Mouse (Mus musculus) CH12.LX (cell line): Measurements from ENCODE around the gene Olfr243. TPM values are rescaled to one million over a fixed set of nuclear protein-coding genes. Genes with fewer than 3 reads are reported as not detected.

Experiments used
- DNase-seq: peaks from one replicate; pipeline ENCODE4 v3.0.0-alpha.2; 2013; ENCODE audit errors: extremely low read depth
- H3K27ac ChIP-seq: 2 replicates; pipeline ENCODE4 v1.5.1; 2012; ENCODE audit warnings: low read depth, mild to moderate bottlenecking, control low read depth, moderate library complexity; ENCODE audit not compliant: insufficient read depth
- H3K27me3 ChIP-seq: replicated peaks from 2 replicates; pipeline ENCODE3; 2012; ENCODE audit warnings: inconsistent platforms
- H3K36me3 ChIP-seq, 2 experiments: replicated peaks in 1 of 2; 2 replicates each; pipeline versions ENCODE3 to v1.6.1; 2012; ENCODE audit warnings: inconsistent platforms in 1 of 2, low read length in 1 of 2, mild to moderate bottlenecking in 1 of 2, mixed read lengths in 1 of 2, moderate library complexity in 1 of 2; ENCODE audit not compliant: control insufficient read depth in 1 of 2, insufficient read depth in 1 of 2
- H3K4me1 ChIP-seq, 2 experiments: 2 replicates each; pipeline ENCODE4 v1.6.1; 2012; ENCODE audit warnings: inconsistent platforms in 1 of 2, moderate library complexity in 1 of 2; ENCODE audit not compliant: insufficient read depth in 2 of 2, control insufficient read depth in 1 of 2
- H3K4me2 ChIP-seq: 2 replicates; pipeline ENCODE4 v1.6.1; 2012; ENCODE audit warnings: low read depth, mild to moderate bottlenecking, control low read depth; ENCODE audit not compliant: poor library complexity, insufficient read depth, severe bottlenecking
- H3K4me3 ChIP-seq, 3 experiments: fragments of 150-350 bp in 1 of 3; sonication (generic) in 1 of 3; replicated peaks in 1 of 3; 2 replicates each; pipeline versions ENCODE3 to v1.5.1; 2011 to 2012; ENCODE audit warnings: low read depth in 2 of 3, low read length in 2 of 3, mild to moderate bottlenecking in 2 of 3, moderate library complexity in 2 of 3, control low read depth in 1 of 3, improper control_type of control experiment in 1 of 3, inconsistent platforms in 1 of 3, mixed read lengths in 1 of 3; ENCODE audit not compliant: poor library complexity in 1 of 3
- H3K79me2 ChIP-seq: replicated peaks from 2 replicates; pipeline ENCODE4 v1.6.1; 2012; ENCODE audit warnings: mild to moderate bottlenecking, moderate library complexity; ENCODE audit not compliant: control insufficient read depth, poor library complexity, insufficient read depth, severe bottlenecking; ENCODE audit errors: extremely low read depth
- H3K9ac ChIP-seq: 2 replicates; pipeline ENCODE4 v1.6.1; 2012; ENCODE audit warnings: low read depth, mild to moderate bottlenecking, control low read depth, moderate library complexity; ENCODE audit not compliant: insufficient read depth
- H3K9me3 ChIP-seq: replicated peaks from 2 replicates; pipeline ENCODE3; 2012; ENCODE audit warnings: low read length, inconsistent platforms, mixed read lengths
- CHD1 ChIP-seq: IDR thresholded peaks from 2 replicates; pipeline ENCODE4 v1.6.1; 2012; ENCODE audit warnings: low read depth, low read length, improper control_type of control experiment, inconsistent platforms
- CHD2 ChIP-seq: IDR thresholded peaks from 2 replicates; pipeline ENCODE4 v1.6.1; 2011; ENCODE audit warnings: low read length, improper control_type of control experiment
- E2F4 ChIP-seq: IDR thresholded peaks from 2 replicates; pipeline ENCODE4 v1.6.1; 2011; ENCODE audit warnings: low read depth, low read length, improper control_type of control experiment; ENCODE audit not compliant: insufficient replicate concordance
- EP300 ChIP-seq: IDR thresholded peaks from 2 replicates; pipeline ENCODE4 v1.6.1; 2011; ENCODE audit warnings: low read length, improper control_type of control experiment
- ETS1 ChIP-seq: conservative IDR thresholded peaks from 2 replicates; pipeline ENCODE4 v1.6.1; 2012; ENCODE audit warnings: low read depth, mild to moderate bottlenecking, inconsistent platforms, low read length, improper control_type of control experiment, moderate library complexity
- GABPA ChIP-seq: IDR thresholded peaks from 2 replicates; pipeline ENCODE4 v1.6.1; 2012; ENCODE audit warnings: low read depth, low read length, improper control_type of control experiment, inconsistent platforms; ENCODE audit not compliant: insufficient replicate concordance
- JUND ChIP-seq: conservative IDR thresholded peaks from 2 replicates; pipeline ENCODE4 v1.6.1; 2011; ENCODE audit warnings: low read depth, low read length, improper control_type of control experiment
- KAT2A ChIP-seq: IDR thresholded peaks from 2 replicates; pipeline ENCODE4 v1.6.1; 2012; ENCODE audit warnings: low read length, improper control_type of control experiment, inconsistent platforms; ENCODE audit not compliant: insufficient replicate concordance
- MAFK ChIP-seq: IDR thresholded peaks from 2 replicates; pipeline ENCODE4 v1.6.1; 2011; ENCODE audit warnings: low read length, improper control_type of control experiment; ENCODE audit not compliant: insufficient replicate concordance
- MEF2A ChIP-seq: IDR thresholded peaks from 2 replicates; pipeline ENCODE4 v1.6.1; 2014; ENCODE audit warnings: low read depth, mild to moderate bottlenecking, inconsistent platforms, low read length, improper control_type of control experiment, borderline replicate concordance
- MXI1 ChIP-seq: IDR thresholded peaks from 2 replicates; pipeline ENCODE4 v1.6.1; 2011; ENCODE audit warnings: mild to moderate bottlenecking, low read depth, low read length, improper control_type of control experiment
- NRF1 ChIP-seq: IDR thresholded peaks from 2 replicates; pipeline ENCODE4 v1.6.1; 2014; ENCODE audit warnings: low read depth, mild to moderate bottlenecking, inconsistent platforms, low read length, improper control_type of control experiment, moderate library complexity
- PAX5 ChIP-seq: IDR thresholded peaks from 2 replicates; pipeline ENCODE4 v1.6.1; 2012; ENCODE audit warnings: low read length, inconsistent platforms, mixed read lengths
- POLR2A ChIP-seq: IDR thresholded peaks from 2 replicates; pipeline ENCODE4 v1.6.1; 2011; ENCODE audit warnings: low read depth, mild to moderate bottlenecking, improper control_type of control experiment, low read length
- POLR2AphosphoS2 ChIP-seq: IDR thresholded peaks from 2 replicates; pipeline ENCODE4 v1.6.1; 2011; ENCODE audit warnings: low read depth, low read length, improper control_type of control experiment
- RAD21 ChIP-seq: IDR thresholded peaks from 2 replicates; pipeline ENCODE4 v1.6.1; 2011; ENCODE audit warnings: low read depth, mild to moderate bottlenecking, low read length, improper control_type of control experiment, moderate library complexity
- RCOR1 ChIP-seq: conservative IDR thresholded peaks from 2 replicates; pipeline ENCODE4 v1.6.1; 2012; ENCODE audit warnings: low read depth, mild to moderate bottlenecking, inconsistent platforms, low read length, improper control_type of control experiment
- SIN3A ChIP-seq: IDR thresholded peaks from 2 replicates; pipeline ENCODE4 v1.6.1; 2012; ENCODE audit warnings: low read length, improper control_type of control experiment, inconsistent platforms
- SMC3 ChIP-seq: IDR thresholded peaks from 2 replicates; pipeline ENCODE4 v1.6.1; 2011; ENCODE audit warnings: low read depth, low read length, improper control_type of control experiment
- TBP ChIP-seq: conservative IDR thresholded peaks from 2 replicates; pipeline ENCODE4 v1.6.1; 2011; ENCODE audit warnings: low read depth, low read length, improper control_type of control experiment
- TCF12 ChIP-seq: IDR thresholded peaks from 2 replicates; pipeline ENCODE4 v1.6.1; 2014; ENCODE audit warnings: low read depth, mild to moderate bottlenecking, inconsistent platforms, low read length, improper control_type of control experiment
- UBTF ChIP-seq: IDR thresholded peaks from 2 replicates; pipeline ENCODE4 v1.6.1; 2012; ENCODE audit warnings: low read depth, mild to moderate bottlenecking, inconsistent platforms, low read length, improper control_type of control experiment, moderate library complexity
- USF1 ChIP-seq: IDR thresholded peaks from 2 replicates; pipeline ENCODE4 v1.6.1; 2014; ENCODE audit warnings: low read depth, mild to moderate bottlenecking, inconsistent platforms, low read length, improper control_type of control experiment
- USF2 ChIP-seq: conservative IDR thresholded peaks from 2 replicates; pipeline ENCODE4 v1.6.1; 2011; ENCODE audit warnings: low read depth, low read length, improper control_type of control experiment
- ZC3H11A ChIP-seq: IDR thresholded peaks from 2 replicates; pipeline ENCODE4 v1.6.1; 2012; ENCODE audit warnings: low read depth, mild to moderate bottlenecking, inconsistent platforms, low read length, improper control_type of control experiment
- ZKSCAN1 ChIP-seq: IDR thresholded peaks from 2 replicates; pipeline ENCODE4 v1.6.1; 2012; ENCODE audit warnings: low read depth, inconsistent platforms, low read length, improper control_type of control experiment, borderline replicate concordance
- ZNF384 ChIP-seq: IDR thresholded peaks from 2 replicates; pipeline ENCODE4 v1.6.1; 2012; ENCODE audit warnings: low read depth, low read length, improper control_type of control experiment, inconsistent platforms
- dilution Hi-C: fragments of 300-500 bp; cut with MboI; formaldehyde crosslinking; loops from 2 replicates; pipeline ENCODE4 v1.14.3; 2020; ENCODE audit warnings: low sequenced_read_pairs; ENCODE audit not compliant: extremely low pct_unique_long_range_greater_than_20kb, extremely low pct_ligation_motif_present
- in situ Hi-C: fragments of 300-500 bp; cut with MboI; formaldehyde crosslinking; loops from 3 replicates; pipeline ENCODE4 v1.14.3; 2019; ENCODE audit warnings: low sequenced_read_pairs, low pct_ligation_motif_present, low pct_unique_long_range_greater_than_20kb, mixed read lengths
- polyA plus RNA-seq: library from polyadenylated mRNA; unstranded; fragments of >175 nt; gene quantifications from 2 replicates; pipeline ENCODE4 v1.2.1, GENCODE M21; 2012; ENCODE audit warnings: low read depth; ENCODE audit not compliant: insufficient read length
- total RNA-seq, 2 experiments: library from RNA; depleted of rRNA; stranded (reverse); fragments of 300-350 nt in 1 of 2; fragments of >200 nt in 1 of 2; gene quantifications; 2 replicates each; pipeline ENCODE4 v1.2.3; 2012 to 2014

Olfr243 gene
- total RNA-seq (2012; rRNA removed): not detected in 2 replicates
- total RNA-seq (2014; rRNA removed): not detected in 2 replicates
- polyA plus RNA-seq: 0.05 TPM in 1 of 2 replicates, not detected in the other

DNA sequence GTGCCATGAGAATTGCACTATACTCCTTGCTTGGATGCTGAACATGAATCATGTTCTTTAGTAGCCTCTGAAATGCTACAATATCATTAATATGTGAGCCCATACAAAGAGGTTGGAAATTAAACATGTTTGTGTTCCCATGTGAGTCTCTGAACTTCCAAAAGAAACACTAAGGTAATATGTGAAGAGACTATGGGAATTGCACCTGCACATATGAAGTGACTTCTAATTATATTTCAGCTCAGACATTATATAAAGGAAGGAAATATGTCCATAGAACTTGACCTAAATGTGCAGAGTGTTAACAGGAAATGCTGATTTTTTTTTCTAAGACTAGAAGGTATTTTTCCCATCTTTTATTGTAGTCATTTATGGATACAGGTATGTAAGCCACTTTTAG lies at the start of gene Olfr243:
Gene Olfr243 (plus strand): TSS at position 301 of the 400 bp plus-strand sequence.
- H3K4me1 ChIP-seq: no peaks in the 10 kb centered on the region
- dilution Hi-C loops: no loop called here
- H3K79me2 ChIP-seq: no peaks in the 10 kb centered on the region
- no peak within 1 kb of the TSS for H3K27ac ChIP-seq
- in situ Hi-C loops: loop anchor here (5.0 to 25.0 kb wide), 2 partner anchors 158 to 473 kb away; partner anchors contain the start of genes Olfr648 and Olfr649
- H3K4me2 ChIP-seq: no peak within 1 kb of the TSS
- TF ChIP-seq KAT2A: no peak
- TF ChIP-seq CHD1: no peak
- TF ChIP-seq MAFK: no peak
- no peak for TF ChIP-seq NRF1
- no peak for TF ChIP-seq GABPA
- no peaks in the 10 kb centered on the region for H3K27me3 ChIP-seq
- H3K9me3 ChIP-seq: no peaks in the 10 kb centered on the region
- no peak for DNase-seq
- H3K4me3 ChIP-seq: no peak within 1 kb of the TSS
- H3K36me3 ChIP-seq: no peaks in the 10 kb centered on the region
- no peak within 1 kb of the TSS for H3K9ac ChIP-seq

DNA sequence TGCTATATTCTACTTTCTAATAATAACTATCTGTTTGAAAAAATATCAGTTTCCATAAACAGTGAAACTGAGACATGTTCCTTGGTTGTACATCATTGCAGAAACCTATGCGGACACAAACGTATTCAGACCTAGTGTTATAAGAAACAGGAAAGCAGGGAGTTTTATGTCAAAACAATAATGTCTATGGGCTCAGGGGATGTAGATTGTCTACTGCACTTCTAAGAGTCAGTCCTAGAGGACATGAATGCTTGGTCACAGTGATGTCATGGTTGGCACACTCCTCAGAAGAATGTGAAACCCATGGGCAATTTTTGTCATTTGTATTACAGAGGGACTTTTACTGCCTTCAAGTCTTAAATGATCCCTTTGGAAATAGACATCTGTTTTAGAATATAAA lies 43.4 kb upstream of the Olfr243 start, which contains the start of gene Olfr624:
Gene Olfr624 (minus strand): TSS at position 101 of the 400 bp plus-strand sequence.
- no peak for DNase-seq
- dilution Hi-C loops: no loop called here
- no peaks in the 10 kb centered on the region for H3K4me1 ChIP-seq
- H3K79me2 ChIP-seq: no peaks in the 10 kb centered on the region
- no peak within 1 kb of the TSS for H3K4me3 ChIP-seq
- TF ChIP-seq ZKSCAN1 (no peak), EP300 (no peak), POLR2A (no peak), CHD2 (no peak), NRF1 (no peak), JUND (no peak), UBTF (no peak), SIN3A (no peak)
- H3K27ac ChIP-seq: no peak within 1 kb of the TSS
- no peak within 1 kb of the TSS for H3K4me2 ChIP-seq
- no peaks in the 10 kb centered on the region for H3K27me3 ChIP-seq
- H3K36me3 ChIP-seq: no peaks in the 10 kb centered on the region
- in situ Hi-C loops: no loop called here
- H3K9me3 ChIP-seq: no peaks in the 10 kb centered on the region
- H3K9ac ChIP-seq: no peak within 1 kb of the TSS

DNA sequence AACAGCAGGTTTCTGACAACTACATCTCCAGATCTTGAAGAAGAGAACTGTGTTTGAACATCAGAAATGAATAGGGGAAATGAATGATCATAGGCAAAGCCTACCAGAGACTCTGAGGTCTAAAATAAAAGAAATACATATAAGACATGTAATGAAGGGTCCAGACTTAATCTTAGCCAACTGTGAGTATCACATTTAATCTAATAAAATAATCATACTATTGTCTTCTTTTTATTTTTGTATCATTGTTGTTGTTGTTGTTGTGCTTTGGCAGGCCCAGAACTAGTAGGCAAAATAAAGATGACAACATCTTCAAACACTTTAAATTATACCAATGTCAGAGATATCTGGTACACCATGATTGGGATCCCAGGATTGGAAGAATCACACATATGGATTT lies 32.1 kb upstream of the Olfr243 start, which contains the start of gene Olfr625-ps1:
Gene Olfr625-ps1 (plus strand): TSS at position 301 of the 400 bp plus-strand sequence.
- no peak within 1 kb of the TSS for H3K4me2 ChIP-seq
- no peaks in the 10 kb centered on the region for H3K27me3 ChIP-seq
- no peaks in the 10 kb centered on the region for H3K79me2 ChIP-seq
- no peak within 1 kb of the TSS for H3K27ac ChIP-seq
- H3K9me3 ChIP-seq: no peaks in the 10 kb centered on the region
- dilution Hi-C loops (no loop called here), in situ Hi-C loops (no loop called here)
- DNase-seq: no peak
- H3K4me3 ChIP-seq: no peak within 1 kb of the TSS
- TF ChIP-seq POLR2AphosphoS2 (no peak), CHD1 (no peak), RCOR1 (no peak), TCF12 (no peak), MEF2A (no peak), MXI1 (no peak), ZNF384 (no peak), JUND (no peak), PAX5 (no peak), TBP (no peak), SMC3 (no peak), RAD21 (no peak), E2F4 (no peak), ZC3H11A (no peak), ETS1 (no peak), UBTF (no peak), USF1 (no peak), ZKSCAN1 (no peak), USF2 (no peak)
- no peak within 1 kb of the TSS for H3K9ac ChIP-seq
- H3K36me3 ChIP-seq: no peaks in the 10 kb centered on the region
- no peaks in the 10 kb centered on the region for H3K4me1 ChIP-seq
